Mouse (Mus musculus): Measurements from ENCODE around the gene Usp2.

GRCm38 (mm10) chr9:44073115-44073514 lies 6.3 kb downstream of the Usp2 start:
- TF ChIP-seq GATA1 (IDR thresholded peaks at IDR 0.05; ENCODE audit: borderline replicate concordance, low read length) (no peak), CTCF (IDR thresholded peaks at IDR 0.05; ENCODE audit: low read depth, low read length) (no peak)
